Mouse (Mus musculus) kidney, postnatal 36 days (tissue): ENCODE results near the gene Cacnb4.

ENCODE experiments used
- DNase-seq, 2 experiments: peaks; one replicate each; pipeline ENCODE4 v3.0.0; 2021 to 2022; ENCODE audit warnings: mixed read lengths in 2 of 2

Gene Cacnb4

DNA sequence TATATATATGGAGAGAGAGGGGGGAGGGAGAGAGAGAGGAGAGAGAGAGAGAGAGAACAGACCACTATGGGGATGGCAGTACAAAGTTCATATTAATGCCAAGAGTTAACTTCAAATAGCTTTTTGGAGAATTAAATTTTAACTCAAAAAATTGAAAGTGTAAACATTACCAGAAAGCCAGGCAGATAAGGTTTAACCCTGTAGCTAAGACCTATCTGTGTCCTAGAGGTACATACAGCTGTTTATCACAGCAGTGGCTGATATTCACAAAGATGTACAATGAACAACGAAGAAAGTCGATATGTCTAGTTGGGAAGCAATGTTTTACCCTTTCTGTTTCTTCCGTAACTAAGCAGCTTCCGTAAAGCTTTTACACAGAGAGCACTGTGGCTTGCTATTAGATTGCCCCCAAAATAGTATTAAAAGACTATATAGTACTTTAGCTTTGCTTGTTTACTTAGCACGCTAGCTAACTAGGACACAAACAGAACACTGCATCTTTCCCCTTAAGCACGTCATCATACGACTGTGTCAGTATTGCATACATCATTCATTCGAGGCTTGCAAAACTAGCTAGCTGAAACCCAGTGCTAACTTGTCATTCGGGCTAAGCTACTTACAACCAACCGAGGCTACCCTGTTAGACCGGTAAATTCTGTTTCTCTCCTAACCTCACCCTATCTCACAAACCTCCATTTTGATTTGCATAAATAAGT lies 72.5 kb downstream of the Cacnb4 start:
- DNase-seq, result no peak

DNA sequence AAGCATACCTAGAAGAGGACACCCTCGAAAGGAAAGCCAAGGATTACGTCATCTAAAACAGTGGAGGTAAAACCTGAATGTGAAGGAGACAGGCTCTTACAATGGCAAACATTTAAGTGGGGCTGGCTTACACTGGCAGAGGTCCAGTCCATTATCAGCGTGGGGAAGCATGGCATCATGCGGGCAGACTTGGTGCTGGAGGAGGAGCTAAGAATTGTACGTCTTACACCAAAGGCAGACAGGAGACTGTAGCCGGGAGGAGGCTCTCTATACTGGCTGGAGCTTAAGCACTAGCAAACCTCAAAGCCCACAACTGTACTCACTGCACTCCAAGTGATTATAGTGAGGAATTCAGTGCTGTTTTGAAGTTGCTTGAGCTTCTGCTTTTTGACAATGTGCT lies 73.2 kb downstream of the Cacnb4 start:
- DNase-seq, result no peak

DNA sequence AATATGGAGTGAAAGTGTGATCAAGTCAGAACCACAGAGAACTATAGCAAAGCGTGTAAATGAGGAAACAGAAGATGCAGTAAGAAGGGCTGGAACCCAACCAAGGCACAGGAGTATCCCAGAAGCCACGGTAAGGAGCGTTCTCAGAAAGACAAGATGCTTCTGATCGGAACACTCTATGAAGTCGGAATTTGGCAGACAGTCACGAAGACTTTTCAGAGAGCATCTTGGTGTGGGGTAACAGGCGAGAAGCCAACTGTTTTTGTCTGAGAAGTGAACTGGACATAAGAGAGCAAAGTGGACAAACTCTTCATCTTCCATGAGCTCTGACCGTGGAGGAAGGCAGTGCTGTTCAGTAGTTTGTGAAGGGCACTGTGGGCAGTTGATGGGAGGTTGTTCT lies 73.7 kb downstream of the Cacnb4 start:
- no peak for DNase-seq

DNA sequence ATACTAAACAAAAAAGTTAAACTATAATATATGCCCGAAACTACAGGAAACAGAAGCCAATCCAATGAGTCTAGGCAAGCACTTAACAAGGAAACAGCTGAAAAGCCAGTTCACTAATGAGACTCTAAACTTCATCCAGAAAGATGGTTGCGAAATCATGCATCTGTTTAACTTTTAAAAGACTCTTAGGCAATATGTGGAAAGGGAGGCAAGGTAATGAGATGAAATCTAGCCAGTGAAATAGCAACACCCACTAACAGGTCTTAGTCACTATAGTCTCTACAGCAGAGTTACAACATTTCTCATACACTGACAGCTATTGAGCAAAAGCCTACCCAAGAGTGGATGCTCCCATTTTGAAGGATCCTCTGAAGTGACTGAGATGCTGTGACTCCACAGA lies 74.4 kb downstream of the Cacnb4 start:
- DNase-seq, result no peak

DNA sequence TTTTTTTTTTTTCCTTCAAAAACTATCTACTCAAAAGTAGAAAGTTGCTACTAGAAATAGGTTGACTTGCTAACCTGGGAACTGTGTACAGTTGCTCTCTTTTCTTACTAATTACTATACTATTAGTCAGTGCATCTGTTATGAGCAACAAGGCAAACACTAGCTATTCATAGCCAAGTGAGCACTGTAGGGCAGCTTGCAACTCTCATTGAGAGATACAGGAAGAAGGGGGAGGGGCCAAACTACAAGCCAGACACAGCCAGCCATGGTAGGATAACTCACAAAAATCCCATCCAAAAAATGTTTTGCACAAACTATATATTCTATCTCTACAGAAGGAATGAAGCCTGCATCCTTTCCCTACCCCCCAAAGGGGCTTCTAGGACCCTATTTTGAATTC lies 79.1 kb downstream of the Cacnb4 start:
- DNase-seq, result no peak

DNA sequence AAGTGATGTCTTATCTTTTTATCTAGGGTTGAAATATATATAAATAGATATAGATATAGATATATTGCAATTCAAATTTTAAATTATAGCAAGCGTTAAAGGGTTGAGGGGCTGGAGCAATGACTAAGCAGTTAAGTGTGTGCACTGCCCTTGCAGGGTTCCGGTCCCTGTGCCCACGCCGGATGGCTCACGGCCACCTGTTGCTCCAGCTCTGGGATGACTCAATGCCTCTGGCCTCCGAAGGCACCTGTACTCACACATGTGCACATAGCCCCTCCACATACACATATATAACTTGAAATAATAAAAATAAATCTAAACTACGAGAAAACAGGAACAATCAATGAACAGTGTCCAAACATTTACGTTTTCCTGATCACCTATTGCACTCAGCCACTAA lies 82.8 kb downstream of the Cacnb4 start:
- DNase-seq, result no peak

DNA sequence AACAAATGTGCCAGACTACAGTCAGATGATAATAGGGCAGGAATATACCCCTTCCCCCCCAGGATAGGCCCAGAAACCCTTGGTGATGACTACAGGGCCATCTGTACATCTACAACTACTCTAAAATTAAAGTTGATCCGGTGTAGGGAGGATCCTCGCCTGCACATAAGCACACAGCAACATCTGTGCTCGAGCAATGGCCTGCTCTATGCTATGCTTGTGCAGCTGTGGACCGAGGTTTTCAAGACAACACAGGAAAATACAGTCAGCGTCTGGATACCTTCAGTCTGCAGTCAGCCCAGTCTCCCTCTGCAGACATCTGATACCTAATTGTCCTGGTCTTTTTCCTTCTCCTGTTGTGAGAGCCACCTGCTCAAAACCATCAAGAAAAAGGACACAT lies 83.4 kb downstream of the Cacnb4 start:
- DNase-seq, result no peak

DNA sequence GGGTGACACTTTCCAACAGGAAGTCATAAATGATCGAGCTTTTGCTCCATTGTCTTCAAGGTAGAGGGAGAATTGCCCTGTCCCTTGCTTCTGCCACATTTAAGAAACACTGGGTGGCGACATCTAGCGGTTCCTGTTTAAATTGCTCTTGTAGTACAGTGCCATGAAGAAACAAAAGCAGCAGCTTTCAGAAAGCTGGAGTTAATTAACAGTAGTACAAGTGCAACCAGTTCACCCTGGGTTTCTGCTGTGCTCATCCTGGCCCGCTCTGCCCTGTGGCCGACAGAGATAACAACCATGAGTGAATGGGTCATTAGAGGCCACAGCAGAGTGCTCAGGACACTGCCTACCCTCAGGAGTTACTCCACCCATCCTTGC lies 85.7 kb downstream of the Cacnb4 start:
- DNase-seq, result peak; percentile 82 to 89

DNA sequence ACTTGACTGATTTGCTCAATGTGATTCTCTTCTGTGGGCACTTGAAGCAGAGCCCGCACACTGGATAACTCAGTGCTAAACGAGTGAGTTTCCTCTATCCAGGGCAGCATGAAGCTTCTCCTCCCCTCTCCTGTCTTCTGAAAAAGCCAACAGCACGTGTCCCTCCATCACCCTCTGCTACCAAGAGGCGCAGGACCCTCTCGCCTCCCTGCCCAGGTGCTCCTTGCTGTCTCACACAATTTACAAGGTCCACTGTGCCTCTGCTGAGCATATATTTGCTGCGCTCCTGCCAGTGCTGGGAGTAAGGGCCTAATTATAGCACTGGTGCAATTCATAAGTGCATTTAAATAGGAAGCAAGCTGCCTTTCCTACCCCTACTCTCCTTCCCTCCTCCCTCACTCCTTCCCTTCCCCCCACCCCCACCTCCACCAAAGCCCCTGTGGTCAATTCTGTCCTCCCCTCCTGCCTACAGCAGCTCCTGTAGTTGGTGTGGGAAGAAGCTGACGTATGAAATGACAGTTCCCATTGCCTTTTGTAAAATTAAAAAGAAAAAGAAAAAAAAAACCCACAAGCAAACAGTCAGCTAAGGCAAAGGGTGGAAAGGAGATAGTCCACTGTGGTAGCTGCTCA lies 86.2 kb downstream of the Cacnb4 start:
- DNase-seq, result no peak

DNA sequence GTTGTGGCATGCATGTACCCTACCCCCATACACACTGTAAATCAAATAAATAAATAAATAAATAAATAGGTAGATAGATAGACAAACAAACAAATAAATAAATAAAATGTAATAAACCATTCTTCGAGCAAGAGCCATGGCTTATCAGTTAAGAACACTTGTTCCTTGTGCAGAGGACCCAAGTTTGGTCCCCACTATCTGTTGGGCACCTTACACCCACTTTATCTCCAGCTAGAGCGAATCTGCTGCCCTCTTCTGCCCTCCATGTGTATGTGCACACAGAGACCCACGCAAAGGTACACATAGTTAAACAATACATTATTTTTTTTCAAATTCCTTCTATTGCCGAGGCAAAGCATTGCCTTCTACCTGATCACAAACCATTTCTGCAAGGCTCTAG lies 87.1 kb downstream of the Cacnb4 start:
- no peak for DNase-seq

DNA sequence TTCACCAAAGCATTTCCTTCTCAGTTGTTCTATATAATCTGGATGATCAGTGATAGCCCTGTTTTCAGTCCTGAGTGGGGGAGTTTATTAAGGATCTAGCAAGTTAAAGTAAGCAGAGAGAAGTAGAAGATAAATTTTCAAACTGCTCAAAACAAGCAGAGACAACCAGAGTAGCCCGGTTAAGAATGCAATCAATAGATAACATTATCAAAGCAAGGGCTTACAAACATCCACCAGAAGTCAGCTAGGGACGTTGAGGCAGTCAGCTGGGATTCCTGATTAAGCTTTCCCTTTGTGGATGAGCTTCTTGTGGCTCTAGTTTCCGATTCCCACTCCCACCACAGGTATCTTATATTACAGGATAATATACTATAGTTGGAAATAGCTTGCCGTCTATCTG lies 91.2 kb downstream of the Cacnb4 start:
- no peak for DNase-seq

DNA sequence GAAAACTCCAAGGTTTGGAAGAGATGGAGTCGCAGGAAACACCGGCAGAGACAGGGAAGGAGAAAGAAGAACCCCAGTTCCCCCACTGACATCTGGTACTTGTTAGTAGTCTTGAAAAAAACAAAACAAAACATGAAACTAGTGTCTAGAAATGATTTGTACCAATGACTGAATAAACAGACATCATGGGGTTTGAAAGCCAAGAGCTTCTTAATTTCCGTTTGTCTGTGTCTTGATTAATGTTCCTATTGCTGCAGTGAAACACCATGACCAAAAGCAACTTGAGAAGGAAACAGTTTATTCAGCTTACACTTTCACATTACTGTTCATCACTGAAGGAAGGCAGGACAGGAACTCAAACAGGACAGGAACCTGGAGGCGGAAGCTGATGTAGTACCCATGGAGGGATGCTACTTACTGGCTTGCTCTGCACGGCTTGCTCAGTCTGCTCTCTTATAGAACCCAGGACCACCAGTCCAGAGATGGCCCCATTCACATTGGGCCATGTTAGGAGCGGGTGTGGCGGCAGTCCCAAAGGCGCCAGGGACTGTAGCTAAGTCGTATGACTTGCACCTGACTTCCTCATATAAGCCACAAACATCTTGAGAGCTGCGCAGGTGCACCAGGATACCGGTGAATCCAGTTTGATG lies 95.4 kb downstream of the Cacnb4 start:
- DNase-seq, result peak in 1 of 2 experiments; percentile 24

DNA sequence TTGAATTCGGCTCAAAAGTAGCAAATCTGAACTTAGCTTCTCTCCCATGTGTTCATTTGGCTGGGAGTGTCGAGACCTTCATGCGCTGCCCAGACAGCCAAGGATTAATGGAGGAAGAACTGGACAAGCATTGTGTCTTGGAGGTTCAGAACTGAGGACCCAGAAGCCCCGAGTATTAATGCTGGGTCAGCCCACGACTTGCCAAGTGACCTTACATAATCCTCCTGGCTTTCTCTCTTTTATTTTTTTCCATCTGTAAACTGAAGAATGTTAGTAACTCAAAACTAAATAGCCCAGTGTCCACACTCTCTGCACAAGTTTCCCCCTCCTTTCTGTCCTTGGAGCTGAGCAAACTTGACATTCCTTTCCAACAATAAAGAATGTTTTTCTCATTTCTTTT lies 95.9 kb downstream of the Cacnb4 start:
- DNase-seq, result peak; percentile 58 to 61

DNA sequence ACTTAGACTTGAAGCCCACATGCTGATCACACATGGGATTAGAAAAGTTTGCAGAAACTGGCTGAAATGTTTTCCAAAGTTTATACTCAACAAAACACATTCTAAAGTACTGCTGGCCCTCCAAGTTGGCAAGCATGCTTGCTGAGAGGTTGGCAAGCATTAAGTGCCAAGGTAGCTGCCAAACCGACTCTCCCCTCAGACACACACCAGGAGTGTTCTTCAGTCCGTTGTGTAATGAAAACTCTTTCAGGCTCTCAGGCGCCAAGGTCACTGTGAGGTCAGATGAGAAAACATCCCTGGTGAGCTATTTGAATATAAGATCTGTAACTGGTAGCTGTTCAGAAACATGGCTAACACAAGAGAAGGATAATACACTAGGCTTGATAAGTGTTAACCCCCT lies 97.8 kb downstream of the Cacnb4 start:
- peak; percentile 63 to 70 for DNase-seq

DNA sequence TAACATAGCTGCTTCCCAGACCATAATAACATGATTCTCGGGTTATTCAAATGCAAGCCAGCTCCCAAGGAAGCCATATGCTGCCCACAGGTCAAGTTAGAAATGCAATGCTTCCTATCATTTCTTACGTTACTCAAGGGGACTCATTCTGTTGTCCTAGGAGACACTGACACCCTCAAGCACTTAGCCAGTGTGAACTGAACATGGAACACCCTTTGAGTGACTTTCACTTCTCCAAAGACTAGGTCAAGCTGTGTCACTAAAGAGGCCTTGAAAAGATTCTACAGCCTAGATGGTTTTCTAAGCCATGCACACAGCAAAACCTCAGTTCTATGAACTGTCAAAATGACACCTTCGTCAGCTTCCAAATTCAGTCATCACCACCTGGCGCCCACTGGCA lies 98.9 kb downstream of the Cacnb4 start:
- DNase-seq, result no peak

DNA sequence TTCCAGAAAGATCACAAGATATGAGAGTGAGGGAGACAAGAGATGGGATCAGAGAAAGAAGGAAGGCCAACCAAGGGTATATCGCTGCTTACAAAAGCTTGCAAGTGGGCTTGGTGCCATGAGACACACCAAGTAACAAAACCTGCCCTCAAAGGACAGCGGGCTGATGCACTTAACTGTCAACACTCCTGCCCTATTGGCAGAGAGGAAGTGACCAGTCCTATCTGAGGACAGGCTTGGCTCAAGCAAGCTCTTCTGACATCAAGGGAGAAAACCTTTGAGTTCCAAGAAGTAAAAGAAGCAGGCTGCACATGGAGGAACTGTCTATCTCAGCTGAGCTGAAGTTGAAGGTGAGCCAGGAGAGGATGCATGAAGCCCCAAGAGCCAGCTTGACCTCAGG lies 100.1 kb downstream of the Cacnb4 start:
- DNase-seq, result no peak

DNA sequence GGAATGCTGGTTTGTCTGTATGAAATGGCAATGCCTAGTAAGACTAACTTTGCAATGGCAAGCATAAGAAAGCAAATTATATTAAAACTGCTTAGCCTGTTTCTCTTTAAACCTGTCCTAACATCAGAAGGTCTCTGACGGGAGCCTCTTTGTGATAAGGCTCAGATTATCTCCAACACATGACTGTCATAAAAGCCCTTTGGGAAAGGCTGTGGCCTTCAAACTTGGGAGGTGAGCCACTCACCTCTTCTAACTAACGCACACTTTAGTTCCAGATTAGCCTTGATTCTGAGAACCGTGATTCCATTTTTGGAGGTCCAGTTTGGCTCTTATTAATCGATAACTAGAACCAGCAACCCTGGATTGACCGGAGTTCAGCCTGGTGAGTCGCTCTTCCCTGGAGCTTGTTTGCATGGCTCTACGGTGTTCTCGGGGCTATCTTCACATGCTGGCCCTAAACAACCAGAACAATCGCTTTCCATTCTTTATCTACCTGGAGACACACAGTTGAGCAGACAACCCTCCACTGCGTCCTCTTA lies 100.9 kb downstream of the Cacnb4 start:
- peak; percentile 24 for DNase-seq

DNA sequence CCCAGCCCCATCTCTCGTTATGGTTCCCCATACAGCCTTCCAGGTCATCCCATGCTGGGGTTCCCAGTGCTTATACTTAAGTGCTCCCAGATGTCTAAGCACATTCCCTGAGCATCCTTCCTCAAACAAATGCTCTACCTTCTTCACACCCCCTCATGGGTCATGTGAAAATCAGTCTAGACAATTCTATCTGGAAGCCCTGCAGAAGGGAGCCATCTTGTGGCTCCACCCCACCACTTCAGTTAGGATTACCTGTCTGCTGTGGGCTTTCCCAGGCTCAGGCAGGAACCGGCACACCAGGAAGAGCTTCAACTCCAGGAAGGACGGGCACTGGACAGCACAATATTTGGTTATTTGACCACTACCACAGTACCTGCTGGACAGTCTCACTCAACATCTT lies 101.7 kb downstream of the Cacnb4 start:
- DNase-seq, result no peak

DNA sequence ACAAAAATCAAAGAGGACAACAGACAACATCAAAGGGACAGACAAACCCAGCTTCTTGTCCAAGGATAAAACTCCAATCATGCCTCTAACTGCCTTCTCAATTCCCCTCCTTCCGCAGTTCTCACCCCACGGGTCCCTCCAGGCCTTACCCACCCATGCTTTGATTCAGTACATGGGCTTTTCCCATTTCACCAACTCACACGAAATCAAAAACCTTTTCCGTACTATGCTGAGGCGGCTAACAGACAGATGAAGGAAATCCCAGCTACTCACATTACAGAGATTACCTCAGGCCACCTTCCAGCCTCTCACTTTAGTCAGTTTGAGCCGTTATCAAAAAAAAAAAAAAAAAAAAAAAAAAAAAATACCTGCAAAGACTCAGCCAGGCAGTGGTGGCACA lies 104.4 kb downstream of the Cacnb4 start:
- no peak for DNase-seq

DNA sequence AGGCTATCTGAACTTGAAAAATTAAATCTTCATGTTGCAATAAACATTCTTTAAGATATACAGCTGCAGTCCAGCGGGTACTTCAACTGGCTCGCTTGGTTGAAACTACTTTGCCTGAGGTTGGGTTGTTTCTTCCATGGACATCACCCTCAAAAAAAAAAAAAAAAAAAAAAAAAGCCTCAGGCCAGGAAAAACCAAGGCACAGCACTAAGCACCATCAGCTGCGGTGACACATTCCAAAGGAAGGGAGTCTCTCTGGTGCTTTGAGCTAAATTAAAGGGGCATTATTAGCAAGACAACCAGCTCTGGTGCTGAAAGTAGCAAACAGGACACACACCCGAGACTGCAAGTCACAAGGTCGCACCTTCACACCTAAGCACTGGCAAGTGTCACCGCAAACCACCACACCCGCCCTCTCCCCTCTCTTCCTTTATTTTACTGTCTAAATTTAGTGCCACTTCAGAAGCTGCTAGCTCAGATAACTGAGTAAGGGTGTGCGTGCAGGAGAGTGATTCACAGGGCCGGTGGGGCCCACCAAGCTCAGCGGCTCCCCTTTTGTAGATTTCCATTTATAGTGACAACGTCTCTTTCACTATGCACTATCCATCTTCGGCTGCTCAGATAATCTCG lies 105.2 kb downstream of the Cacnb4 start:
- no peak for DNase-seq

DNA sequence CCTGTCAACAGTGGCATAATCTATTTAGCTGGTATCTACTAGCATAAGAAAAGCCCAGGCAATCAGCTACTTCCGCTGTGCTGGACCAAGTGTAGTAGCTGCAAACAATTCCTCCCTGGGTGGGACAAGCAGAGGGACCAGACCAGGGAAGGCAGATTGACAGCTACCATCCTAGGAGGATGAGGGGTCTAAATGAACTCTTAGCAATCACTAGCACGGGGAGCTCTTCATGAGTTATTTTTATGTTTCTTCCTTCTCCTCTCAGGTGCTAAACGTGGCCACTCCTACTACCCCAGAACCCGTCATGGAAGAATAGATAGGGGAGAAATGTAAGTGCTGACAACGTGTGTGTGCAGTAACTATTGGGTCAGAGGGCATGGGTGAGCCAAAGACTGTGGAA lies 105.8 kb downstream of the Cacnb4 start:
- DNase-seq, result no peak

DNA sequence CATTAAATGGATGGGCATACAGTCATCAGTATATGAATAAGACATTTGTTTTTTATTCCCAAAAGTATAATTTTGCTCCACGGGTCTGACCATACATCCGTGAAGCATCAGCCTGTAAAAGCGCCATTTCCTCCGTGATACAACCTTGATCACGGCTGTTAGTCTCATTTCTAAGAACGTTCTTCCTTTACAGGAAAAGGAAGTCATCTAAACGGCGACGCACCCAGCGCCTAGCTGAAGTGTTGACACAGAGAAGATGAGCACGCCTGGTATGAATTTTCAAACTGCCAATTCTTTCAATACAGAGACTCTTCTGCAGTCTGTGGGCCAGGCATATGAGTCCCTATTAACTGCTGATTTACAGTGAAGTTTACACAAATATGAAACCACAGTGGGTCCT lies 106.5 kb downstream of the Cacnb4 start:
- DNase-seq, result no peak

DNA sequence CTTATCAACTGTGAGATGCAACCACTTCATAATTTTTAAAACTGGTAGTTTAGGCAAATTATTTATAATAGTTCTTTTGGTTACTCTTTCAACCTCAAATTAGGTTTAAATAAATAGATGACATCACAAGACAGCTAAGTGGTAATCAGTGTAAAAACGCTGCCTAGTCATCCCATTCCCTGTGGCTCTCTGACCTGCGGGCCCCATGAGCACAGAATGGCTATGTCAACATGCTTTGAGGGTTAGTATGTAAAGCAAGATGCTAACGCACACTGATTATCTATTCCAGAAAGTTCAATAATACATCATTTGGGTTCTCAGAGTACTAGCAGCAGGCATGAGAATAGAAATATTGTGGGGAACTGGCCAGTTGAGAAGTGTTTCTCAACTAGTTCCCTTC lies 108.5 kb downstream of the Cacnb4 start:
- no peak for DNase-seq

DNA sequence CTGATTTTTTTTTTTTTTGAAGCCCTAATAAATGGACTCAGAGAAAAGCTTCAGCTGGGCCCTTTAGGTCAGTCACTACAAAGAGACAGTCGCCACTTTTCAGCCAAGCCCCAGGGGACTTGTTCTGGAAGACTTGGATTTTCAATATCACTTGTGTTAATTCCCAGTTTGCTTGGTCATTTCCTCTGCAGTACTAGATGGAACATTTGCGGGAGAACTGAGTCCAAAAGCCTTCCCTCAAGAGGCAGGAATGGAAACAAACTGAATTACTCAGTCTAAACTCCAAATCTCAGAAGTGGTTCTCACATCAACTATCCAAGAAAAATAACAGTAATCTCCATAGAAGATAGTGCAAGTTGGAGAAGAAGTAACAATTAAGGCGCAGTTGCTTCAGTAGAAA lies 109.2 kb downstream of the Cacnb4 start:
- DNase-seq, result no peak
